Mouse (Mus musculus) kidney, postnatal 14 days (tissue): ENCODE results near the gene Nup107.

ENCODE experiments used
- DNase-seq: peaks from one replicate; pipeline ENCODE4 v3.0.0; 2022; ENCODE audit warnings: mixed read lengths

Nup107 gene

DNA sequence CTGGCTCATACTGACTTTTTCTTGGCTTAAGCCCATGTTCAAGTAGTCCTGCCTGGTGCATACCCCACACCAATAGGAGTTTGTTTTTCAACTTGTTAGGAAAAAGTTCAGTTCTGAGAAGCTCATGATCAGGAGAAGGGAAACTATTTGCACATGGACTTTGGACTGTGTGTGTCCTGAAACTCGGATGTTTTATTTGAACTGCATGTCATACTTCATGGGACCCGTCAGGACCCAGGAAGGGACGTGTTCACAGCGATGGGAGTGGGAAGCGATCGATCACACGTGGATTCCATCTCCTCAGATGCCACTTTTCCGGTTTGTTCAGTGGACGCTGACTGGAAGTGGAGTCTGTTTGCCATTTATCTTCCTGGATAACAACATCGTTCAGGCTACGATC, 7.3 kb upstream of the Nup107 start:
- no peak for DNase-seq

DNA sequence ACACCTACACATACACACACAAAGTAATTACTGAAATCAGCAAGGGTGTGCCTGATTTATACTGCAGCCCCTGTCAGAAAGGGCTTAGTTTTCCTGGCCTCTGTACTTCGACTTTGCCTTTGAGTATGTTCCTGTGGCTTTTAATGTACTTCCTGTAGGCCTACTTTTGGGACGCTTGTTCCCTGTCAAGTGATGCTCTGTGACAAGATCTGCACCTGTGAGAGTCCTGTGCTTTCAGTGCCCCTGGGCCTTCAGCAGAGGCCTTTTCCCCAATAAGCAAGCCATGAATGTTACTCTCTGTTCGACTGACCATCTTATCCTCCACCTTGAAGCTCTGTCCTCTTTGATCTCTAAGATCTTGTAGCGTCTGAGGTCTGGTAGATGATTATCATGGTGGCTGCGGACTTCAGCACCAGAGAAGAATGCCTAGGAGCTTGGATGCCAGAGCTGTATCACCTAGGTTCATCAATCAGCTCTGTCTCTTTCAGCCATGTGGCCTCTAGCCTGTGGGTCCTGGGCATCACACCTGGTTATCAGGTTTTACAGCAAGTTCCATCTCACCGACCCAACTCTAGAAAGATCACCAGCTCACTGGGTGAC, 6.0 kb upstream of the Nup107 start:
- no peak for DNase-seq

DNA sequence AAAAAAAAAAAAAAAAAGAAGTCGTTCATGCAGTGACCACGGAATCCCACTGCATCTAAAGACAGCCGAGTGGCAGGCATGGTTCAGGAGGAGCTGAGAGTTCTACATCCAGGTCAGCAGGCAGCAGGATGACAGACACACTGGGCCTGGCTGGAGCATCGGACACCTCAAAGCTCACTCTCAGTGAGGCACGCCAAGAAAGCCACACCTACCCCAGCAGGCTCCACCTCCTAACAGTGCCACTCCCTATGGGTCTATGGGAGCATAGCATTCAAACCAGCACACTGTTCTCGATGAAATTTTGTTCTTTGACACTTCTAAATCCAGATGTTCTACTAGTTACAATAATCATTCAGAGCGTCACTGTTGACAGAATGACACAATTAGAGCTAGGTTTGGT, 5.2 kb upstream of the Nup107 start:
- no peak for DNase-seq

DNA sequence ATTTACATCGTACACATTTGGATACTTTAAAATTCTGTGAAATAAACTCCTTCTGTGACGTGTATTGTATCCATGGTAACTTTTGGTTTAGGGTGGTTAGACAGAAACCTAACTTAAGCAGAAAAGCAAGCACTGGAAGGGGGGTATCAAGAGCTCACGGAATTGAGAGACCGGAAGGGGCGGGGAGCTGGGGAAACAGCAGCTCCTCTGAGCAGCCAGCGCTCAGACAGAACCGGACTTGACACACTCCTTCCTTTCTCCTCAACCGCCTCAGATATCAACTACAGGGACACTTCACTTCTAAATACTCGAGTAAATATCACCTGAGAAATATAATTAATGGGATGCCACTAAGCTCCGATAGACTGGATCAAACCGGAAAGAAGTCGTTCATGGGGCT, 4.6 kb upstream of the Nup107 start:
- DNase-seq, result no peak

DNA sequence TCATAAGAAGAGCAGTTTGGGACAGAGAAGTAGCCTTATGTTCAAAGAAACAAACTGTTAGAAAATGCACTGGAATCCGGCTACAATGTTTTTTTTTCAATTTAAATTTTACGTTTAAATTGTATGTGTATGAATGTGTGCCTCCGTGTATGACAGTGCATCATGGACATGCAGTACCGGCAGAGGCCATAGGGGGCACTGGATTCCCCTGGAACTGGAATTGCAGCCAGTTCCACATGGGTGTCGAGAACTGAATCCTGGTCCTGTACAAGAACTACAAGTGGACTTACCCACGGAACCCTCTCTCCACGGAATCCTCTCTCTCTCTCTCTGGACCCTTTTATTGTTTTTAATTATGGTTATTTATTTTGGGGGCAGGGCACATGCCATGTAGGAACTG, 3.7 kb upstream of the Nup107 start:
- DNase-seq, result no peak

DNA sequence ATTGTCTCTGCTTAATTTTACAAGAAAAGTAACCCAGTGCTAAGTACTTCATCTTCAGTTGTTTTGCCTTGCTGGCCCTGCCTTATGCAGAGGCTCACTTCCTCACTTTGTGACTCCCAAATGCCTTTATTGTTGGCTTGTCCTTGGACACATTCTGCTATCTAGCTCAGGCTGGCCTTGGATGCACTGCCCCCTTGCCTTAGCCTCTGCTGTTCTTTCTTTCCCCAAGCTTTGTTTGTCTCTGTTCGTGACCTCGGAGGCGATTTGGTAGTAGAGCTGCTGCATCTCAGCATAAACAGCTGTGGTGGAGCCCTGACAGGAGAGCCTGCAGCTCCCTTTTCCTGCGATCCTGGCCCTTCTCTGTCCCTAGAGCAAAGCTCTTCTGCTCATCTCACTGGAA, 2.7 kb upstream of the Nup107 start:
- DNase-seq, result no peak

DNA sequence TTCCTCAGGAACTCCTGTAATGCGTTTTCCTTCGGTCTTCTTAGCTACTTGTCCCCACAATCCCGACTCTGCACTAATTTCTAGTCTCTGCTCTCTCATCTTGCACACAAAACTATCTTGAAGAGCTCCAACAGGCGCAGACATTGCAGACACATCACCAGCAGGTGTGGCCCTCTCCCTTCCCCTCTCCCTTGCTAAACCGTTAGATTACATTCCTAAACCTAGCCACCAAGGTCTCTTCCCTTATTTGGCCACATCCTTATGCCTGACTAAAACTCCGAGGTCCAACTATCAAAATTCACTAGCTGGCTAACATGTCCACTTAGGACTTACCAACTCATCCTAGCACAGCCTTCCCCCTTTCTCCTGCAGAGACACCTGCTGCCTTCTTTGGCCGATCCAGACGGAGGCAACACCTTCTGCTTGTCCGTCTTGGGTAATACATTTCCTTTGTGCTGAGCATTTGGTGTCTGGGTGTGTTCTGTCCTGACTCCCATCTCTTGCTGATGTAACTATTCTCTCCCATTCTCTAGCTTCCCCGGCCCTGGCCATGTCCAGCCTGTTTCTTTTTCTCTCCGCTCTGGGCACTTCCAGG, 1.0 kb upstream of the Nup107 start:
- DNase-seq, result no peak

DNA sequence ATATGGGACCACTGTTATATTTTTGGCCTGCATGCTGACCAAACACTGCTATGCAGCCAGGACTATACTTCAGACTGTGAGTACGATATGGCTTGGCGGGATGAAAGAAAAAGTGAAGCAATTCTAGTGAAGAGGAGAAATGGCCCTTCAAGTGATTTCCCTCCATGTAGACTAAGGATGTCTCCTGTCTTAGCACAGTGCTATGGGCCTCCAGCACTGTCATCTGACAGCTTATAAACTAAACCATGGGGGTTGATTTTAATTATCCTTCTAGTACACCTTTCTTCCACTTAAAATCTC, 1.4 kb downstream of the Nup107 start:
- DNase-seq, result no peak

DNA sequence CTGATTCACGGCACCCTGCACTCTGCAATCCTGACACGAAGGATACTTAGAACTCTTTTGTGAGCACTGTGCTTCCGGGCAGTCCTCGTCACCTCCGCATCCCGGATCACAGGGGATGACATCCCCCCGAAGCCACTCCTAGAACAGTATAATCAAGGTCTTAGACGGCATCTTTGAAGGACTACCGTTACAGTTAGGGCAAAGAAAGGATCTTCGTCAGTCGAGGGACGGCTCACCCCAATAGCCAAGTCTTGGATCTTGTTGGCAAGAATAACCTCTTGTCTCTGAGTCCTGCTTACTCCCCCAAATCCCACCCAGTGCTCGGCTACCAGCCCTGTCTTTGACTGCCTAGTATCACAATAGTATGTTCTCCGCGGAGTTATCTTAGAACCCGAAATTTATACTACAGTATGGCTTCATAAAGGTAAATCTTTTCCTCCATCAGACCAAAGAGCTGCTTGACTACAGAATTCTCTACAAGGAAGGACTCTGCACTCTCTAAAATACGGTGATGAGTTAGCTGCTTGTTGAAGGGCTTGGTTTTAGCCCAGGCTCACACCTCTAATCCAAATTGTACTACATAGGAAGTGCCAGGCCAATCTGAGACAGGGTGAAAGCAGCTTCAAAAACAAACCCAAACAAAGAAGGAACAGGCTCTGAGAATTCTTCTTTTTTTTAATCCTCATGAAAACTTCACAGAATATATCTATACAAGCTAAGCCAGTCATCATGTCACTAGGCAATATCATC, 1.9 kb downstream of the Nup107 start:
- no peak for DNase-seq

DNA sequence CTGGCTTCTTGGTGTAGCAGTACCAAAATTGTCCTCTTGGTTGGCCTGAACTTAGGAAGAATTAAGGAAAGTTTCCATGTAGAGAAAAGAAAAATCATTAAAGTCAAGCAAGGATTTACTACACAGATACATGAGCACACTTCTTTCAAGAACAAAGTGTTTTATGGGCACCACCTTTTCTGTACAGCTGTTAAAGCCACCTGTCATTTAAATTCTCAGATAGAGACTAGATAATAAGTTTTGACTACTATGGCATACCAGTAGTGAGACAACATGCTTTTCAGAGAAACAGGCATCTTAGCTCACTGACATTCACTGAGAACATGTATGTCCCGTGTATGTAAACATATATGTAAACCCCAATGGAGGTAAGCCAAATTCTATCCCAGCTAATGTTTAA, 2.5 kb downstream of the Nup107 start:
- no peak for DNase-seq

DNA sequence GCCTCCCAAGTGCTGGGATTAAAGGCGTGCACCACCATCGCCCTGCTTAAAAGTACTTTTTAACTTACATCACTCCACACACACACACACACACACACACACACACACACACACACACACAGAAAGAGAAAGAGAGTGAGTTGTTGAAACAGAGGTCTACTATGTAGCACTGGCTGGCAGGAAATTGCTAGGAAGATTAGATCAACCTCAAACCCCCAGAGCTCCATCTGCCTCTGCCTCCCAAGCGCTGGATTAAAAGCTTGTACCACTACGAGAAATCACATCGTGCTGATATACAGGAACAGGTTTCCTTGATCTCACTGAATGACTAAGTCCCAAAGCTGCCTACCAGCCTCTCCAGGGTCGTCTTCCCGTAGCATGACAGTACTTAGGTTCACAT, 7.9 kb downstream of the Nup107 start:
- DNase-seq, result no peak

DNA sequence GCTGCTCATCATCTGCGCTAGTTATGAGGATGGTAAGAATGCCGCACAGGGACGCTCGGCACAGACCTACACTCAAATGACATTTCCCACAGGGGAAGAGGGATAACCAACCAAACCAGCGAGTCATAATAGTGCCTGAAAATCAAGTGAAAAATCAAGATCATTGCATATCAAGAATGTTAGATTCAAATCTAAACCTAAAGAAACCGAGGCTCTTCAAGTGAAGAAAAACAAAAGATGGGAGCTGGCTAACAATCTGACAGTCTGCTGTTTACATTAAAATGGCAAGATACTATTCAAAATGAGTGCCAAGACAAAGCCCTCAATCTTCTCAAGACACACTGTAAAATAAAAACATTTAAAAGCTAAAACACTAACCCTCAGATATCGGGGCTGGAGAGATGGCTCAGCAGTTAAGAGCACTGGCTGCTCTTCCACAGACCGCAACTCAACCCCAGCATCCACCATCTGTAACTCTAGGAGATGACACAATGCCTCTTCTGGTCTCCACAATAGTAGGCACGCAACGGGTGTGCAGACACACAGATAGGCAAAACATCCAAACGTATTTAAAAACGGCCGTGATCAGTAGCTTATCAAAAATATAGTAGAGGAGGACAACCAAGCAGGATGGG, 8.6 kb downstream of the Nup107 start:
- no peak for DNase-seq

DNA sequence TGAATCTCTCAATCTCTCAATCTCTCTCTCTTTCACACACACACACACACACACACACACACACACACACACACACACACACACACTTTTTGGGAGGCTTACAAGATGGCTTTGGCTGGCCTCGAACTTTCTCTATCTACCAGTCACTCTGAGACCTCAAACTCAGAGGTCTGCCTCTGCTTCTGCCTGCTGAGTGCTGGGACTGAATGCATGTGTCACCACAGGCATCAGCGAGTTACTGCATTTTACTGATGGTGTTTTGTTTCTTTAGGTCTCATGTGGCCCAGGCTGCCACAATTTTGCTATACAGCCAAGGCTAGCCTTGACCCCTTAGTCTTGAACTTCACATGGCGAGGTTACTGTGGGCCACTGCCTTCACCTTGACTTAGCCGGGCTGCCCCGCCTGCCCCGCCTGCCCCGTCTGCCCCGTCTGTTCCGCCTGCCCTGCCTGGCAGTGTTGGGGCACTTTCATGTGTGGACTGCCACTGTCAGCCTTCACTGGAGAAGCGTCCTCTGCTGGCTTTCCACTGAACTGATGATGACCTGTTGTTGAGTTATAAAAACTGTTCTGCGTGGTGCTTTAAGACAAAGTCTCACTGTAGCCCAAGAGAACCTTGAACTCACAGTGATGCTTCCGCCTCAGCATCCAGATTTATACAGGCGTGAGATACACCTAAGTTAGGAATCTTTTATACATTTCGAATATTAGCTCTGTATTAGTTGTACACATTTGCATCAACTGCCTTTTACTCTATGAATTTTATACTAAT, 9.8 kb downstream of the Nup107 start:
- DNase-seq, result no peak

DNA sequence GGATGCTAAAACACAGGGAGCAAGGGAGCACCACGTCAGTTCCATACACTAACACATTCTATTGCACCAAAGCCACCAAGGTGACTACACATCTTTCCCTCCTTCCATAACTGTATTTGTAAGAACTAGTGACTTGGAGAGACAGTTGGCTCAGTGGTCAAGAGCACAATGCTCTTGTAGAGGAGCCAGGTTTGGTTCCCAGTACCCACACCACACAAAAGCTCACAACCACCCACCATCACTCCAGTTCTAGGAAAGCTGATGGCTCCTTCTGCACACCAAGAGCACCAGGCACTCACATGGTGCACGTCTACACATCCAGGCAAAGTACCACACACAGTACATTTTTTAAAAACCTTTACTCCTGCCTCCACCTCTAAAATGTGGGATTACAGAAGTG, 10.4 kb downstream of the Nup107 start:
- no peak for DNase-seq

DNA sequence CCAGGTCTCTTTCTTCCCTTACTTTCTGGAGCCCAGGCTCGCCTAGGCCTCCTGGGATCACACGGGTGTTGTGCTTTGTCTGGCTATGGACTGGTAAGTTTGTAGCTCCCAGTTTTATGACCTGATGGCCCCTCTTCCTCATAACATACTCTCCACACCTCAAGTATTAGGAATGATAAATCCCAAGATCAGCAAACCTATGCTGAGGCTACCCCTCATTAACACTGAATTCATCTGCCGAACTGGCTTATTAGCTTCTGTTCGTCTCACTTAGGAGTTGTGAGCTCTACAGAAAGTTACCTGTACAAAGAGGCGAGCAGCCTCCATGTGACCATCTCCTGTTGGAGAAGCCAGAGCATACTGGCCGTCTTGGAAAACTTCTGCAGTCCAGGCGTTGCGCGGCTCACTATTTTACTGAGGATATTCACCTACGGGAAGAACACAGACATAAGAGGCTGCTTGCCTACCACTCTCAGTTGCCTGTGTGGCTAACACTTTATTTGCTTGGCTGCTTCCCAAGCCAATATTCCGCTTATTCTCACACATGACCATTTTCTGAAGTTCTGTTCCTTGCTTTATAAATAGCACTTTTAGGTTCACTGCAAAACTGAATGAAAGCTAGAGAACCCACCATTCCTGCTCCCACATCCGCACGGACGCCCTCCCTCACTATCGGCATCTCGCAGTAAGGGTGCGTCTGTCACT, 11.3 kb downstream of the Nup107 start:
- DNase-seq, result no peak

DNA sequence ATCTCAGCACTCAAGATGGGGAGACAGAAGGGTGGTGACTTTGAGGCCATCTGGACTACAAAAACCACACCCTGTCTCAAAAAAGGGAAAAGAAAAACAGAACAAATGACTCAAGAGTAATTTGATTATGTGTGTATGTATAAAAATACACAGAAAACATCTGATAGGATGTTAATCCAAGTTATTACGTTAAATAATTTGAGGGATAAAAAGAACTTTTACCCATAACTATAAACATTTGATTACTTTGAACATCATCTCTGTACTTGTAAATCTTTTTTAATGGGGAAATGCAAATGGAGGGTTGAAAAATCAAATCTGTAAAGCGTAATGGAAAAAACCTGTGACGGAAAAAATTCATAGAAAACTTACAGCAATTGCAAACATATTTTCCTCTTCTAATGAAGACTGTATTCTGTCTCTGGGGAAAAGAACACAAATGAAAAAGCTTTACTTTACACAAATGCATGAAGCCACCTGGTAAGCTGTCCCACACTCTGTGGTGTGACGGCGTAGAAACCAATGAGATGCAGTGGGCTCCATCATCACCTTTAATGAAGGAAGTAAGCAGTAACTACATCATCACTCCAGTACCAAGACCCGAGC, 12.1 kb downstream of the Nup107 start:
- DNase-seq, result no peak

DNA sequence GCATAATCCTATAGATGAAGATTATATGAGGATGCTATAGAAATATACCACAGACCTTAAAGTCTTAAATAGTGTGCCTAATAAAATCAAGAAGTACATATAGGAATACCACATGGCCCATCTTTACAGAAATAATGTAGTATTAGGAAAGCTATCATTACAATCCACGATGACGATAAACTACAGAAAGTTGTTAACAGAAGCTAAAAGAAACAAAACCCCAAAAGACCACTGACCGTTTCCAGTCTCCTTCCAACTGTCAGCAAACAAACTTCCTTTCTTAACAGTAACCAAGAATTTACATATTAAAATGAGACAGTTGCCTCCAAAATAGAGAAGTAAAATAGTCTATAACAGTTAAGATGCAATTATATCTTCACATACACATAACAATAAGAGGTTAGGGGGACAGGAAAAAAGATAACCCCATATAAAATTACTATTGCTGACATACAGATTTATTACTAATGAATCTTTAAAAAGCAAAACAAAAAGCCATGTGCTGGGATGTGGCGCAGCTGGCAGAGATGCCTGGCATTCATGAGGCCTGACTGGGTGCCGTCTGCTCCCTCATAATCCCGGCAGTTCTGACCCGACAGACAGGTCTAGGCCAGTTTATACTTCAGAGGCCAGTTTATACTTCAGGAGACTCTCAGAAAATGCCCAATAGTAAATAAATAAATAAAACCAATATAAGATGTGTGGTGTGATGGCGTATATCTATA, 12.8 kb downstream of the Nup107 start:
- no peak for DNase-seq

DNA sequence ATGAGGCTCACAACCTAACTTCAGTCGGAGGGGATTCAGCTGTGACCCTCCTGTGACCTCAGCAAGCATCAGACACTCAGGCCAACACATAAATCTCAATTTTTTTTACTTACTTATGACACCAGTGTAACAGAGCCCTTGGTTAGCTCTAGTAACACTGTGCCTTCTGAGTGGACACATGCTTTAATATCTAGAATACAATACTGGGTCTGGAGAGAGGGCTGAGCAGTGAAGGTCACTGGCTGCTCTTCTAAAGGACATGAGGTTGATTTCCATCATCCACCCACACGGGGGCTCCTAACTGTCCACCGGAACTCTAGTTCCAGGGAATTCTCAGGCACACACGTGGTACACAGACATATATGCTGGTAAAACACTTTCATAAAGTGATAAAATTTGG, 13.6 kb downstream of the Nup107 start:
- no peak for DNase-seq

DNA sequence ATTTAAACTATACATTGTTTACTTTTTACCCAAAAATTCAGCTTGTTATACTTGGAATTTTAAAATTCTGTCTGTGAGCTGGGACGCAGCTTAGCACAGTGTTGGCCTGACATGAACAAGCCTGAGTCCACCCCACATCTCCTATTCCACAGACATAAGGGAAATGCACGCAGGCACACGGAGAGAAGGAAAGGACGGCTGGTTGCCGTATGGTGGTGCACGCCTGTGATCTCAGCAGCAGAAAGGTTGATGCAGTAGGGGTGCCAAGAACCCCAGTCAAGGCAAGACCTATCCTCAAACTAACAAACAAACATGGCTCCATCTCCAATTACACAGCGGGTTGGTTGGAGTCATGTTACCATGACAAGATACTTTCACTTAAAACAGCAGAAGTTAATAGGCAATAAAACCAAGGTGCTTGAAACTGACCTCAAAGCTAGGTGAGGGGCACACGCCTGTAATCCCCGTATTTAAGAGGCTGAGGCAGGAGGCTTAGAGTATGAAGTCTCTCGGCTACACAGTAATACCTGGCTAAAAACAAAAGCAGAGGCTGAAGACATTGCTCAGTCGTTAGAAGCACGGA, 14.1 kb downstream of the Nup107 start:
- DNase-seq, result no peak

DNA sequence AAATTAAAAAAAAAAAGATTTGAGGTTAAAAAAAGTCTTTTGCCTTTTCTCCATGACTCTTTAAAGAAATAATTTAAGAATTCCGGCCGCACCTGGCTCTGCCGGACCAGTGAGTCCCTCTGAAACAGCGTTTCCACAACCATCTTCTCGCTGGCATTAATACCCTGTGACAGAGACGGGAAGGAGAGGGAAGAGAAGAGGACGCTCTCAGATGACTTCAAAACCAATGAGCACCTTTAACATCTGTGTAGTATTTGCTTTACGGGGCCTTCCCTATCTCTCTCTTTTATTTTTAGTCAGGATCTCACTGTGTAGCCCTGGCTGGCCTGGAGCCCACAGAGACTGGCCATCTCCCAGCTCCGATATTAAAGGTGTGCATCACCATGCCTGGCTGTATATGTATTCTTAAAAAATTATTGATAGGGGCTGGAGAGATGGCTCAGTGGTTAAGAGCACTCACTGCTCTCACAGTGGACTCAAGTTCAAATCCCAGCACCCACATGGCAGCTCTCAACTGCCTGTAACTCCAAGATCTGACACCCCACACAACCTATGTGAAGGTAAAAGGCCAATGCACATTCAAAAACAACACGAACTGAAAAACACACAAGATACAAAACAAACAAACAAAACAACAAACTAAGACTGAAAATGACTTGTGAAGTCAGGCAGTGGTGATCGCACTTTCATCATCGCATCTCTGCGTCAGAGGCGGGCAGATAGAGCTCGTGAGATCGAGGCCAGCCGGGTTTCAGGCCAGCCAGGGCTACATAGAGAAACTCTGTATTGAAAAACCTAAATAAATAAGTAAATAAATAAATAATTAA, 14.8 kb downstream of the Nup107 start:
- no peak for DNase-seq

DNA sequence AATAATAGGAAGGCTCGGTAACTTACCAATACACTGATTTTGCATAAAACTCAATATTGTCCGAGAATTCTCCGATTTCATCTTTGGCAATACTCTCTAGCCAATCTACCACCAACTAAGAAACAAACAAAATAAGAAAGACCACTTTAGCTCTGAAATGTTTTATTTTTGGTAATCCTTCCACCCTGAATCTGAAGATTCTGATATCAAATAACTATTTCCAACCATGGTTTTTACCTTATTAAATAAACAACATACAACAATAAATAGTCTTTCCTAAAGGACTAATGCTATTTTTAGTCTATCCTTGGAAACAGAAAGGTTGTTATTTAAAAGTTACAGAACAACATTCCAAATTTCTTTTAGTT, 15.4 kb downstream of the Nup107 start:
- DNase-seq, result no peak
